ENCODE assay signal across 8 mouse cellular contexts in the genomic region with DNA sequence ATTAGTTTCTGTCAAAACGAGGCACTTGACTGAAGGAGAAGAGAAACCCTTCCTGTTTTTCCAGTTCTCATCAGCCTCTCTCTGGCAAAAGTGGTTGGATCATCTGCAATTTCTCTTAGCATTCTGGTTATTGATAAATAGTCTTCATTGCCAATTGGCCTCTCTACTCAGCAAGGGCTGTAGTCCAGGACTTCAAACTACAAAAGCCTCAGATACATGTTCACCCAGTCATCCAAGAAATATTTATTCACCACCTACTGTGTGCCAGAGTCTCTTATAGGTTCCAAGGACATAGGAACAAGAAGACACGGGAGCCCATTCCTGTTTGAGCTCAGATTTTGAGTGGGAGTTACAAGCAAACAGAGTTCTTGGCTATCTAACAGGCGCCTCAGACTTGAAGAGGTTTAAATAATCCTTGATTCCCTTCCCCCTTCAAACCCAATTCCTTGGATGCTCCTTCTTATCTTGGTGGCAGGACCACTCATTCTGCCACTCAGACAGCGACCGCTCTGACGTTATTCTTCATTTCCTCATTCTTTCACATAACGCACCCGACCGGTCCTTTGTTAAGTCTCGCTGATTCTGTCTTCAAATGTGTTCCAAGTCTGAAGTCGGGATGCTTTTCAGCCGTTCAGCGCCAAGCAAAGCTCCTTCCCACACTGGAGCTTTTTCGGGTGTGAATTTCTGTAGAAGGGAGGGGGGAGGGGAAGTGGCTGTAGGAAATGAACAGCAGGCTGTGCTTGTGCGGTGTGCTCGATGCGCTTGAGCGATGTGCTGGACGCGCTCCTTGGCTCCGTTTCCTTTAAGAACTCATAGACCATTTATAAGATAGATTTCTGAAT. TPM values are rescaled to one million over a fixed set of nuclear protein-coding genes. Genes with fewer than 3 reads are reported as not detected.
DNase-seq lines count a peak whose midpoint lies in the region; ATAC-seq lines count a peak whose summit lies in the region.

No protein-coding gene starts in this region.

- peaks cover 9% of the 10 kb centered on the region for H3K4me1 ChIP-seq in kidney, embryonic 16.5 days (ENCODE audit: insufficient read depth, low read length)
- no peaks in the 10 kb centered on the region for H3K4me1 ChIP-seq in stomach, embryonic 14.5 days (ENCODE audit: control insufficient read depth, insufficient read depth, low read length)

- intact Hi-C loops in gastrocnemius, postnatal 36 days (cut with DNase I), result loop anchor here (10.0 kb wide), 1 partner anchor 386 kb away; no protein-coding TSS in a partner anchor

- H3K4me2 ChIP-seq in kidney, embryonic 16.5 days (replicated peaks; ENCODE audit: low read depth, low read length), result peak overlapping the region; percentile 53
- peak overlapping the region; percentile 23 for H3K4me2 ChIP-seq in stomach, embryonic 14.5 days (replicated peaks; ENCODE audit: low read depth, low read length)

- no peaks in the 10 kb centered on the region for H3K27me3 ChIP-seq in kidney, embryonic 16.5 days (ENCODE audit: insufficient read depth, low read length)
- H3K27me3 ChIP-seq in stomach, embryonic 14.5 days (ENCODE audit: control insufficient read depth, insufficient read depth, low read length), result no peaks in the 10 kb centered on the region

- no peaks in the 10 kb centered on the region for H3K36me3 ChIP-seq in kidney, embryonic 16.5 days (ENCODE audit: insufficient read depth, low read length)
- H3K36me3 ChIP-seq in stomach, embryonic 14.5 days (ENCODE audit: control insufficient read depth, insufficient read depth, low read length), result no peaks in the 10 kb centered on the region

- ATAC-seq in kidney, embryonic 16.5 days (ENCODE audit: low FRiP score, low TSS enrichment), result peak; percentile 70; the same call in 1 of the 2 replicates
- no peak for ATAC-seq in stomach, embryonic 14.5 days (ENCODE audit: insufficient number of reproducible peaks, insufficient read depth, low FRiP score, low read depth)

- no peaks in the 10 kb centered on the region for H3K9me3 ChIP-seq in kidney, embryonic 16.5 days (ENCODE audit: low read length)
- H3K9me3 ChIP-seq in stomach, embryonic 14.5 days (ENCODE audit: control insufficient read depth, low read depth, low read length), result no peaks in the 10 kb centered on the region

- no peak overlapping the region; the same call in 1 of the 2 replicates for H3K9ac ChIP-seq in kidney, embryonic 16.5 days (replicated peaks; ENCODE audit: low read length)
- 0 out of 2 replicates have a peak overlapping the region, but pooled peaks have one; percentile 1 for H3K9ac ChIP-seq in stomach, embryonic 14.5 days (replicated peaks; ENCODE audit: low read depth, low read length)

- peak; percentile 15 for DNase-seq in gastrocnemius, adult 18-20 months (ENCODE audit: low spot score)
- DNase-seq in gastrocnemius, postnatal 36 days, result no peak
- peak; percentile 49 for DNase-seq in embryo, embryonic 11 days
- peak; percentile 2 to 14 for DNase-seq in heart, adult 9 months (ENCODE audit: low spot score in 2 of 2)
- DNase-seq in lung, postnatal 36 days, result peak; percentile 3
- no peak for DNase-seq in adipocyte (ENCODE audit: low spot score)

- H3K27ac ChIP-seq in kidney, embryonic 16.5 days (ENCODE audit: low read length), result no peak overlapping the region
- no peak overlapping the region for H3K27ac ChIP-seq in stomach, embryonic 14.5 days (ENCODE audit: low read length)

- peak overlapping the region; percentile 31 for H3K4me3 ChIP-seq in kidney, embryonic 16.5 days (ENCODE audit: low read length)
- H3K4me3 ChIP-seq in stomach, embryonic 14.5 days (ENCODE audit: low read depth, low read length), result no peak overlapping the region

- WGBS in kidney, embryonic 16.5 days, result 34% methylated on average over 21 of the region's 21 CpGs
- WGBS in stomach, embryonic 14.5 days, result 50% methylated on average over 21 of the region's 21 CpGs

RNA-seq across cellular contexts. Expression of a gene that starts 5.7 kb away (rescaled TPM):
- not detected for total RNA-seq in gastrocnemius, adult 18-20 months (2021)
- not detected for total RNA-seq in gastrocnemius, postnatal 36 days (2021)
- polyA plus RNA-seq in kidney, embryonic 16.5 days (2015; fragmentation: Nextera tagmentation; extraction: Ambion mirVana), result 0.21 and 0.37 TPM in 2 replicates
- polyA plus RNA-seq in stomach, embryonic 14.5 days (2014; fragmentation: Nextera tagmentation; extraction: Ambion mirVana), result not detected in 2 replicates

RNA-seq across cellular contexts. Expression of a gene that starts 24.5 kb away (rescaled TPM):
- 10 to 100 TPM; 12.5 to 15.7 TPM for total RNA-seq in gastrocnemius, adult 18-20 months (2021)
- total RNA-seq in gastrocnemius, postnatal 36 days (2021), result 10 to 100 TPM; 13.8 to 14.1 TPM
- polyA plus RNA-seq in kidney, embryonic 16.5 days (2015; fragmentation: Nextera tagmentation; extraction: Ambion mirVana), result 21.8 and 25.4 TPM in 2 replicates
- 28.7 and 30.5 TPM in 2 replicates for polyA plus RNA-seq in stomach, embryonic 14.5 days (2014; fragmentation: Nextera tagmentation; extraction: Ambion mirVana)

RNA-seq across cellular contexts. Expression of a gene that starts 37.8 kb away (rescaled TPM):
- under 1 TPM in 1 of 2 experiments, not detected in 1; 0.21 TPM for total RNA-seq in gastrocnemius, adult 18-20 months (2021)
- under 1 TPM; 0.10 to 0.13 TPM for total RNA-seq in gastrocnemius, postnatal 36 days (2021)
- polyA plus RNA-seq in kidney, embryonic 16.5 days (2015; fragmentation: Nextera tagmentation; extraction: Ambion mirVana), result 2.8 and 3.8 TPM in 2 replicates
- 3.7 and 5.4 TPM in 2 replicates for polyA plus RNA-seq in stomach, embryonic 14.5 days (2014; fragmentation: Nextera tagmentation; extraction: Ambion mirVana)

Comparison
In these comparisons a context has a peak if more than half of its experiments do, and no peak if none do; other contexts are left out.
1. DNase-seq: peak in gastrocnemius, adult 18-20 months (single experiment), embryo, embryonic 11 days (single experiment), heart, adult 9 months (2 of 2) and lung, postnatal 36 days (single experiment); none in gastrocnemius, postnatal 36 days (0 of 2) and adipocyte (single experiment).